Mouse (Mus musculus) embryonic facial prominence, embryonic 11.5 days (tissue): ENCODE measurements around the gene Zcchc17. TPM values are rescaled to one million over a fixed set of nuclear protein-coding genes. Genes with fewer than 3 reads are reported as not detected.

ENCODE experiments used
- ATAC-seq: fragments of 200-750 bp; cut with Nextera tagmentation; replicated peaks from 2 replicates; pipeline ENCODE4 v1.8.0; 2017; ENCODE audit warnings: low read depth; ENCODE audit not compliant: insufficient number of reproducible peaks, low FRiP score, low TSS enrichment
- DNase-seq: peaks from one replicate; pipeline ENCODE4 v3.0.0-alpha.2; 2015; ENCODE audit warnings: low spot score
- H3K27ac ChIP-seq: fragments of 300-500 bp; sonication (generic); replicated peaks from 2 replicates; pipeline ENCODE4 v1.5.1; 2014; ENCODE audit warnings: mild to moderate bottlenecking, low read depth, low read length, control low read depth
- H3K27me3 ChIP-seq: fragments of 300-500 bp; sonication (generic); 2 replicates; pipeline ENCODE4 v1.6.1; 2014; ENCODE audit warnings: mild to moderate bottlenecking, low read length, moderate library complexity, mixed read lengths; ENCODE audit not compliant: control insufficient read depth, insufficient read depth
- H3K36me3 ChIP-seq: fragments of 300-500 bp; sonication (generic); replicated peaks from 2 replicates; pipeline ENCODE4 v1.6.1; 2014; ENCODE audit warnings: low read depth, mild to moderate bottlenecking, low read length, moderate library complexity, mixed read lengths; ENCODE audit not compliant: control insufficient read depth, insufficient read depth
- H3K4me1 ChIP-seq: fragments of 300-500 bp; sonication (generic); 2 replicates; pipeline ENCODE4 v1.6.1; 2014; ENCODE audit warnings: low read length, mixed read lengths; ENCODE audit not compliant: control insufficient read depth, insufficient read depth
- H3K4me2 ChIP-seq: fragments of 300-500 bp; sonication (generic); 2 replicates; pipeline ENCODE4 v1.6.1; 2014; ENCODE audit warnings: low read depth, mild to moderate bottlenecking, control low read depth, low read length, moderate library complexity
- H3K4me3 ChIP-seq: fragments of 300-500 bp; sonication (generic); 2 replicates; pipeline ENCODE4 v1.5.1; 2014; ENCODE audit warnings: low read depth, low read length, control low read depth
- H3K9ac ChIP-seq: fragments of 300-500 bp; sonication (generic); replicated peaks from 2 replicates; pipeline ENCODE4 v1.6.1; 2014; ENCODE audit warnings: mild to moderate bottlenecking, control low read depth, low read length
- H3K9me3 ChIP-seq: fragments of 300-500 bp; sonication (generic); replicated peaks from 2 replicates; pipeline ENCODE4 v1.6.1; 2016; ENCODE audit warnings: mild to moderate bottlenecking, low read length, inconsistent platforms, mixed read lengths; ENCODE audit not compliant: control insufficient read depth
- WGBS: fragments of 180-500 bp; shearing (Covaris S2); extraction: QIAGEN DNeasy Blood & Tissue Kit; methylation state at CpG from one replicate; pipeline ENCODE4 v1.1.7; 2014; 5-methylcytosine and 5-hydroxymethylcytosine counted together
- polyA plus RNA-seq: library from polyadenylated mRNA; unstranded; fragments of >200 nt; fragmentation: Nextera tagmentation; extraction: Ambion mirVana; gene quantifications from 2 replicates; pipeline ENCODE4 v1.2.1, GENCODE M21; 2014

The Zcchc17 gene
- polyA plus RNA-seq, 1 experiment from 2014 or later = 93.1 TPM

GRCm38 (mm10) chr4:130268736-130269135 lies 91.0 kb downstream of the Zcchc17 start:
- no peak overlapping the region for H3K4me3 ChIP-seq
- whole genome bisulfite sequencing = 85% methylated on average over 10 of the region's 10 CpGs

GRCm38 (mm10) chr4:130267069-130267468 lies 92.7 kb downstream of the Zcchc17 start:
- no peak for DNase-seq

More at GRCm38 (mm10) chr4:130268736-130269135, 91.0 kb downstream of the Zcchc17 start:
- H3K4me2 ChIP-seq = no peak overlapping the region
- DNase-seq (no peak), ATAC-seq (no peak)
- no peak overlapping the region for H3K27ac ChIP-seq
- H3K9me3 ChIP-seq = no peaks in the 10 kb centered on the region
- H3K9ac ChIP-seq = no peak overlapping the region
- peaks cover 3% of the 10 kb centered on the region; the same call in 1 of the 2 replicates for H3K4me1 ChIP-seq
- H3K36me3 ChIP-seq = no peaks in the 10 kb centered on the region
- H3K27me3 ChIP-seq = no peaks in the 10 kb centered on the region; the same call in 1 of the 2 replicates

GRCm38 (mm10) chr4:130266601-130267000 lies 93.1 kb downstream of the Zcchc17 start:
- Histone ChIP-seq H3K36me3 (no peaks in the 10 kb centered on the region; the same call in 1 of the 2 replicates), H3K27ac (no peak overlapping the region), H3K9ac (no peak overlapping the region), H3K27me3 (no peaks in the 10 kb centered on the region), H3K4me1 (peaks cover 3% of the 10 kb centered on the region; the same call in 1 of the 2 replicates), H3K4me3 (no peak overlapping the region), H3K9me3 (no peaks in the 10 kb centered on the region), H3K4me2 (no peak overlapping the region)
- DNase-seq (peak; percentile 12), ATAC-seq (no peak)
- 45% methylated on average over 9 of the region's 9 CpGs for WGBS

More at GRCm38 (mm10) chr4:130267069-130267468, 92.7 kb downstream of the Zcchc17 start:
- Histone ChIP-seq H3K36me3 (no peaks in the 10 kb centered on the region; the same call in 1 of the 2 replicates), H3K4me1 (peaks cover 3% of the 10 kb centered on the region; the same call in 1 of the 2 replicates), H3K4me2 (no peak overlapping the region), H3K27me3 (no peaks in the 10 kb centered on the region), H3K9me3 (no peaks in the 10 kb centered on the region), H3K9ac (no peak overlapping the region), H3K27ac (no peak overlapping the region), H3K4me3 (no peak overlapping the region)
- ATAC-seq = no peak
- 72% methylated on average over 7 of the region's 7 CpGs for WGBS

Other genes with a start within 250 kb of the Zcchc17 start
- 0.11 and 0.31 TPM in 2 replicates for gene Hcrtr1, start 220.6 kb downstream of the Zcchc17 start, polyA plus RNA-seq
- gene Tinagl1, start 184.8 kb downstream of the Zcchc17 start, polyA plus RNA-seq = 6.4 and 8.2 TPM in 2 replicates
- not detected in 2 replicates for gene Gm853, start 137.5 kb downstream of the Zcchc17 start, polyA plus RNA-seq
- gene Serinc2, start 80.7 kb downstream of the Zcchc17 start, polyA plus RNA-seq = 82.7 and 98.5 TPM in 2 replicates
- gene Fabp3, start 51.3 kb downstream of the Zcchc17 start, polyA plus RNA-seq = 12.4 and 15.9 TPM in 2 replicates
- 0.46 TPM in 1 of 2 replicates, not detected in the other for gene Gm10570, start 51.3 kb downstream of the Zcchc17 start, polyA plus RNA-seq
- gene Snrnp40, start 189 bp upstream of the Zcchc17 start, polyA plus RNA-seq = 209 and 213 TPM in 2 replicates
- gene Nkain1, start 214.2 kb upstream of the Zcchc17 start, polyA plus RNA-seq = 10.4 and 11.5 TPM in 2 replicates